Mouse (Mus musculus): ENCODE measurements around the gene Gsk3a. TPM values are rescaled to one million over a fixed set of nuclear protein-coding genes. Genes with fewer than 3 reads are reported as not detected.
A peak's percentile ranks its signal among the peaks of the same experiment; 100 is the strongest.

Gsk3a gene
- total RNA-seq, 2 experiments from 2014 or later, result 74.1 to 77.4 TPM

DNA sequence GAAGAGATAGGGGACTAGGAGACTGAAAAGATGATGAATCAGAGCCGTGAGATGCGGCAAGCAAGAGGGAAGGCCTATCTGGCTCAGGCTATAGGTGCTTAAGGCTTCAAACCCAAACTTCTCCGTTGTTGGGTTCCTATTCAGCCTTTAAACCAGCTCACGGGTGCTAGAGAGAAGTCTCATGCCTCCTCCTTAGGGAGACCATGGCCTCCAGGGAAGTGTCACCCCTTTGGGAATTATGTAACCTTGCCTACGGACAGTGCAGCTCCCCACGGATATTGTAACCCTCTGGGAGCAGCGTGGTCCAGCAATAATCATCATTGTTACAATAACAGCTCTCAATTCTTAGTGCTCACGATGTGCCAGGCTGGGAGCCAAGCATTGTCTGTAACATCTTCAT is 14.2 kb upstream of the Gsk3a start:
- TF ChIP-seq CTCF (IDR thresholded peaks at IDR 0.05), result no peak
- Histone ChIP-seq H3K27ac (peak overlapping the region; percentile 97), H3K4me3 (peak overlapping the region; percentile 95)
- no peak for DNase-seq
- intact Hi-C loops (cut with DNase I), result loop anchor here (1.0 kb wide), 1 partner anchor 15 kb away; the partner anchor contains the start of gene Cic

- peak; percentile 78 for DNase-seq
- H3K4me3 ChIP-seq, result peak overlapping the region; percentile 95
- intact Hi-C loops (cut with DNase I), result loop anchor here (1.0 kb wide), 1 partner anchor 16 kb away; the partner anchor contains the start of gene Cic
- H3K27ac ChIP-seq, result peak overlapping the region; percentile 97
- no peak for TF ChIP-seq CTCF (IDR thresholded peaks at IDR 0.05)
These were observed 13.6 kb upstream of the Gsk3a start for GRCm38 (mm10) chr7:25251071-25251791.

DNA sequence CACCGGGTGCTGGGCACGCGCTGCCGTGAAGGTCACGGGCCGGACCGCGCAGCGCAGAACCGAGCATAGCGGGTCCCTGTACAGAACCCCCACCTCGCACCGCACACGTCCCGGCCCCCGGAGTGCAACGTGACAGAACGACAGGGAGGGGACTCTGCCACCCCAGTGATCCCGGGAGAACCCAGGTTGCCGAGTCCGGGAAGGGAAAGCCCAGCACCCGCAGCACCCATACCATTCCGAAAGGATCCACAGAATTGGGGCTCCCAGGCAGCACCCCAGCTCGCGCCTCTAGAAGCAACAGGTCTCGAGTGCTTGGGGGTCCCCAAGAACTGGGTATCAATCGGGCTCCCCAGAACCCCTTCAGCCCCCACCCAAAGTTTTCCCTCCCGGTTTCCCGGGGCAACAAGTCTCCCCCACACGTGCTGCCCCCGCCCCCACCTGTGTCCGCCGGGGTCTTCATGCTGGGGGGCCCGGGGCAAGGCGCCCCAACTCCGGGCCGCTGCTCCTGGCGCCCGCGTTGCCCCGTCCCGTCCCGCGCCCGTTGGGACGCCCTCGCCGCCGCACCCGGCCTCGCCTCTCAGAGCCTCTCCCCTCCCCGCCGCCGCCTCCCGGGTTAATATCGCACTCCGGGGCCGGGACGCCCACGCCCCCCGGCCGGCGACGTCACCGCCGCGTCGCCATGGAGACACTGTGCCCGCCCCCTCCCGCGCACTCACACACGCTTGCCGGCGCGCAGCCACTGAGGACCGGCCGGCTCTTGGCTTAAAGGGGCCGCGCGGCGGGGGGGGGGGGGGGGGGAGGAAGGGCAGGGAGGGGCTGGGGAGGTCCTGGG is 12.7 kb upstream of the Gsk3a start, which contains the start of gene Erf:
Erf (minus strand) TSS at position 621 of the 832 bp plus-strand sequence.
- intact Hi-C loops (cut with DNase I), result no loop called here
- no peak for TF ChIP-seq CTCF (IDR thresholded peaks at IDR 0.05)
- H3K27ac ChIP-seq, result peak within 1 kb of the TSS; percentile 97
- peak within 1 kb of the TSS; percentile 95 for H3K4me3 ChIP-seq
- peak; percentile 97 for DNase-seq

- intact Hi-C loops (cut with DNase I), result no loop called here
- DNase-seq, result peak; percentile 90
- Histone ChIP-seq H3K27ac (peak overlapping the region; percentile 97), H3K4me3 (peak overlapping the region; percentile 95)
- TF ChIP-seq CTCF (IDR thresholded peaks at IDR 0.05), result no peak
These were observed 11.9 kb upstream of the Gsk3a start for GRCm38 (mm10) chr7:25249314-25250140.

DNA sequence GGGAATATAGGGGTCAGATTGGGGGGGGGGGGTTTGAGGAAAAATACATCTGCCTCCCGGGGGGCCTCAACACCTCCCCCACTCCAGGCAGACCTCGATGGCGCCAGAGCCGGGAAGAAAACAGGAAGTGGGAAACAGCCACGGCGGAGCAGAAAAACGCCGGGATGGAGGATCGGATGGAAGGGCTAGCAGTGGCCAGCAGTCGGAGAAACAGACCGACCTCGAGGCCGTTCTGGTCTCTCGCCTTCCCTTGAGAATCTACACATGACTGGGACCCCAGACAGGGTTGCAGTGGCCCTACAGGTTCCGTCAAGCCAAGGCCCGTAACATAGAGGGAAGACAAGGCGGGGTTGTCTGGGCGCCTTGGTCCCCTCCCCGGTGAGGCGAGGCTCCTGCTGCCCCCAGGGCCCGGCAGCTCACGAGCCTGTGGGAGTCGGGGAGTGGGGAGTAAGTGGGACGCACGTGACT is 11.2 kb upstream of the Gsk3a start:
- Histone ChIP-seq H3K4me3 (peak overlapping the region; percentile 95), H3K27ac (peak overlapping the region; percentile 97)
- TF ChIP-seq CTCF (IDR thresholded peaks at IDR 0.05), result no peak
- intact Hi-C loops (cut with DNase I), result no loop called here
- no peak for DNase-seq

GRCm38 (mm10) chr7:25248018-25248647 is 10.5 kb upstream of the Gsk3a start:
- H3K27ac ChIP-seq, result peak overlapping the region; percentile 97
- H3K4me3 ChIP-seq, result peak overlapping the region; percentile 95
- TF ChIP-seq CTCF (IDR thresholded peaks at IDR 0.05), result no peak
- intact Hi-C loops (cut with DNase I), result no loop called here
- peak; percentile 59 for DNase-seq

- DNase-seq, result peak; percentile 18
- intact Hi-C loops (cut with DNase I), result no loop called here
- Histone ChIP-seq H3K27ac (peak overlapping the region; percentile 97), H3K4me3 (peak overlapping the region; percentile 95)
- TF ChIP-seq CTCF (IDR thresholded peaks at IDR 0.05), result no peak
These were observed 9.8 kb upstream of the Gsk3a start for GRCm38 (mm10) chr7:25247498-25247897.

- intact Hi-C loops (cut with DNase I), result no loop called here
- TF ChIP-seq CTCF (IDR thresholded peaks at IDR 0.05), result no peak
These were observed 9.1 kb upstream of the Gsk3a start for GRCm38 (mm10) chr7:25246759-25247137.

DNA sequence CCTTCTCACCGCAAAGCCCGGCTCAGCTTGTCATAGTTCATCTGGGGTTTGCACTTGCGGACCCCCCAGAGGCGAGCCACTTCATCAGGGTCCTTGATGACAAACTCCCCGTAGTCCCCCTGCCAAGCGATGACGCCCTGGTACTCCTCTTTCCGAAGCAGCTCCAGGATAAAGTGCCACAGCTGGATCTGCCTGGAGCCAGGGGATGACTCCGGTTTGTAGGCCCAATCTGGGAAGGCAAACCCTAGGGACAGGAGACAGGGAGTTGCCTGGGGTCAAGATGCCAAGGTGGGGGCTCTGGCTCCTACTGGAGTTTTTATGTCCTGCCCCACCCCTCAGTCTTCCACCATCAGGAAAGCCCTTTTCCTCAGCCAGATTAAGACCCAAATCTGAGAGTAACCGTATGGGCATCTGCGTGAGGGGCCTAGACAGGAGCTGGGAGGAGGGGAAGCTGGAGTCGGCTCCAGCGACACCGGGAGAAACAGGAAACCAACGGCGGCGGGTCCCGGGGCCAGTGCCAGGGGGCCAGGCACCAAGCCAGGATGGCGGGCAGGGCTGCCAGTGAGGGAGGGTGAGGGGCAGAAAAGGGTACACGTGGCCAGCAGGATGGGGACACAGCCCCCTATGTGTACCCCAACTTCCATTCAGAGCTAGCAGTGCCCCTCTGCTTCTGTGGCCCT is 8.6 kb upstream of the Gsk3a start:
- peak overlapping the region; percentile 95 for H3K4me3 ChIP-seq
- peak overlapping the region; percentile 97 for H3K27ac ChIP-seq
- peak; percentile 65 for DNase-seq
- no peak for TF ChIP-seq CTCF (IDR thresholded peaks at IDR 0.05)
- intact Hi-C loops (cut with DNase I), result no loop called here

More at GRCm38 (mm10) chr7:25246759-25247137, 9.1 kb upstream of the Gsk3a start:
- Histone ChIP-seq H3K4me3 (peak overlapping the region; percentile 95), H3K27ac (peak overlapping the region; percentile 97)
- peak; percentile 39 for DNase-seq

- Histone ChIP-seq H3K27ac (peak overlapping the region; percentile 97; the same call in 1 of the 2 replicates), H3K4me3 (no peak overlapping the region)
- peak; percentile 19 for DNase-seq
- intact Hi-C loops (cut with DNase I), result no loop called here
- no peak for TF ChIP-seq CTCF (IDR thresholded peaks at IDR 0.05)
These were observed 7.1 kb upstream of the Gsk3a start for GRCm38 (mm10) chr7:25244562-25245369.
